Mouse (Mus musculus): ENCODE data around the gene Tatdn3. TPM values are rescaled to one million over a fixed set of nuclear protein-coding genes. Genes with fewer than 3 reads are reported as not detected.

Tatdn3 gene
- total and polyA plus RNA-seq, 3 experiments, result 12.7 to 17.2 (median 12.9) TPM

GRCm38 (mm10) chr1:191089355-191089754 lies 26.6 kb upstream of the Tatdn3 start:
- in situ Hi-C loops (cut with MboI; ENCODE audit: low pct_ligation_motif_present, low pct_unique_long_range_greater_than_20kb, low sequenced_read_pairs), result loop anchor here (5.0 kb wide), 1 partner anchor 147 kb away; no protein-coding TSS in a partner anchor
- H3K4me2 ChIP-seq (ENCODE audit: insufficient read depth, low read depth, poor library complexity, severe bottlenecking), result no peak overlapping the region
- dilution Hi-C loops (cut with MboI; ENCODE audit: extremely low pct_ligation_motif_present, extremely low pct_unique_long_range_greater_than_20kb, low sequenced_read_pairs), result no loop called here
- H3K4me3 ChIP-seq (replicated peaks in 1 of 3; ENCODE audit: low read depth in 2 of 3, low read length in 2 of 3, poor library complexity in 1 of 3), result no peak overlapping the region
- no peak overlapping the region for H3K9ac ChIP-seq (ENCODE audit: insufficient read depth, low read depth)
- no peaks in the 10 kb centered on the region for H3K79me2 ChIP-seq (replicated peaks; ENCODE audit: control insufficient read depth, extremely low read depth, insufficient read depth, poor library complexity, severe bottlenecking)
- no peak for DNase-seq (ENCODE audit: extremely low read depth)
- H3K27me3 ChIP-seq (replicated peaks), result no peaks in the 10 kb centered on the region
- TF ChIP-seq EP300 (IDR thresholded peaks at IDR 0.05; ENCODE audit: low read length), result no peak
- TF ChIP-seq CHD2 (IDR thresholded peaks at IDR 0.05; ENCODE audit: low read length), result no peak
- TF ChIP-seq RAD21 (IDR thresholded peaks at IDR 0.05; ENCODE audit: low read depth, low read length), result no peak
- TF ChIP-seq ZNF384 (IDR thresholded peaks at IDR 0.05; ENCODE audit: low read depth, low read length), result no peak
- no peak for TF ChIP-seq SMC3 (IDR thresholded peaks at IDR 0.05; ENCODE audit: low read depth, low read length)
- no peak for TF ChIP-seq MXI1 (IDR thresholded peaks at IDR 0.05; ENCODE audit: low read depth, low read length)
- no peak for TF ChIP-seq ZC3H11A (IDR thresholded peaks at IDR 0.05; ENCODE audit: low read depth, low read length)
- TF ChIP-seq USF1 (IDR thresholded peaks at IDR 0.05; ENCODE audit: low read depth, low read length), result no peak
- TF ChIP-seq ZMIZ1 (IDR thresholded peaks at IDR 0.05; ENCODE audit: low read depth, low read length), result no peak
- no peak for TF ChIP-seq RCOR1 (conservative IDR thresholded peaks at IDR 0.05; ENCODE audit: low read depth, low read length)
- TF ChIP-seq IRF4 (IDR thresholded peaks at IDR 0.05; ENCODE audit: low read depth, low read length), result no peak
- no peak for TF ChIP-seq HCFC1 (IDR thresholded peaks at IDR 0.05; ENCODE audit: low read depth, low read length)
- TF ChIP-seq MAZ (IDR thresholded peaks at IDR 0.05; ENCODE audit: low read depth, low read length), result no peak
- no peak for TF ChIP-seq MEF2A (IDR thresholded peaks at IDR 0.05; ENCODE audit: borderline replicate concordance, low read depth, low read length)
- no peak for TF ChIP-seq CTCF (conservative IDR thresholded peaks at IDR 0.05 in 1 of 2, IDR thresholded peaks at IDR 0.05 in 1 of 2; ENCODE audit: low read depth in 2 of 2, low read length in 2 of 2)
- TF ChIP-seq MYC (IDR thresholded peaks at IDR 0.05; ENCODE audit: low read depth, low read length), result no peak
- TF ChIP-seq USF2 (conservative IDR thresholded peaks at IDR 0.05; ENCODE audit: low read depth, low read length), result no peak
- no peak for TF ChIP-seq KAT2A (IDR thresholded peaks at IDR 0.05; ENCODE audit: insufficient replicate concordance, low read length)
- TF ChIP-seq GABPA (IDR thresholded peaks at IDR 0.05; ENCODE audit: insufficient replicate concordance, low read depth, low read length), result no peak
- no peak overlapping the region for H3K27ac ChIP-seq (ENCODE audit: insufficient read depth, low read depth)
- H3K9me3 ChIP-seq (replicated peaks; ENCODE audit: low read length), result no peaks in the 10 kb centered on the region
- peaks cover 30 to 79% of the 10 kb centered on the region in 2 experiments for H3K4me1 ChIP-seq (ENCODE audit: control insufficient read depth in 1 of 2, insufficient read depth in 2 of 2)
- H3K36me3 ChIP-seq (replicated peaks in 1 of 2; ENCODE audit: control insufficient read depth in 1 of 2, insufficient read depth in 1 of 2, low read length in 1 of 2), result peaks cover 0 to 2% of the 10 kb centered on the region in 2 experiments

DNA sequence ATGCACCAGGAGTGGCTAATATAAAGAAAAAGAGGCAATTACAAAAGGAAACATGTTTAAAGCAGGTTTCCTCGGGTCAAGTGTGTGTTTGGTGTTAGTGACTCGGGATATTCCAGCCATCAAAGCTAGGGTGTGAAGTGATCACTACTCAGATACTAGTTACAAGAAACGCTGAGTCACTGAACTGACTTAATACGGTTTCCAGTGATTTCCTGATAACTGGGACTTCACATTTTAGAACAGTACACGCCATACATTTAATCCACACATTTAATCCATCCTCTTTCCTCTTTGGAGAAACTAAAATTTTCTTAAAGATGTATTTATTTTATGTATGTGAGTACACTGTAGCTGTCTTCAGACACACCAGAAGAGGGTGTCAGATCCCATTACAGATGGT lies 25.2 kb upstream of the Tatdn3 start:
- in situ Hi-C loops (cut with MboI; ENCODE audit: low pct_ligation_motif_present, low pct_unique_long_range_greater_than_20kb, low sequenced_read_pairs), result loop anchor here (5.0 kb wide), 1 partner anchor 146 kb away; no protein-coding TSS in a partner anchor
- H3K4me3 ChIP-seq (replicated peaks in 1 of 3; ENCODE audit: low read depth in 2 of 3, low read length in 2 of 3, poor library complexity in 1 of 3), result no peak overlapping the region
- no peak overlapping the region for H3K9ac ChIP-seq (ENCODE audit: insufficient read depth, low read depth)
- H3K27ac ChIP-seq (ENCODE audit: insufficient read depth, low read depth), result no peak overlapping the region
- no peaks in the 10 kb centered on the region for H3K9me3 ChIP-seq (replicated peaks; ENCODE audit: low read length)
- no peaks in the 10 kb centered on the region for H3K27me3 ChIP-seq (replicated peaks)
- DNase-seq (ENCODE audit: extremely low read depth), result no peak
- peak; percentile 27; the same call in 1 of the 2 replicates for TF ChIP-seq MAFK (IDR thresholded peaks at IDR 0.05; ENCODE audit: insufficient replicate concordance, low read length)
- no peak for TF ChIP-seq TCF12 (IDR thresholded peaks at IDR 0.05; ENCODE audit: low read depth, low read length)
- no peaks in the 10 kb centered on the region for H3K79me2 ChIP-seq (replicated peaks; ENCODE audit: control insufficient read depth, extremely low read depth, insufficient read depth, poor library complexity, severe bottlenecking)
- H3K4me2 ChIP-seq (ENCODE audit: insufficient read depth, low read depth, poor library complexity, severe bottlenecking), result no peak overlapping the region
- peaks cover 7 to 15% of the 10 kb centered on the region in 2 experiments for H3K36me3 ChIP-seq (replicated peaks in 1 of 2; ENCODE audit: control insufficient read depth in 1 of 2, insufficient read depth in 1 of 2, low read length in 1 of 2)
- peaks cover 32 to 81% of the 10 kb centered on the region in 2 experiments for H3K4me1 ChIP-seq (ENCODE audit: control insufficient read depth in 1 of 2, insufficient read depth in 2 of 2)
- dilution Hi-C loops (cut with MboI; ENCODE audit: extremely low pct_ligation_motif_present, extremely low pct_unique_long_range_greater_than_20kb, low sequenced_read_pairs), result no loop called here
